Mouse (Mus musculus) forebrain, embryonic 11.5 days (tissue): ENCODE data around the gene Katnal1. TPM values are rescaled to one million over a fixed set of nuclear protein-coding genes. Genes with fewer than 3 reads are reported as not detected.

ENCODE experiments used
- ATAC-seq: fragments of 200-750 bp; cut with Nextera tagmentation; replicated peaks from 2 replicates; pipeline ENCODE4 v1.8.0; 2017; ENCODE audit warnings: moderate TSS enrichment; ENCODE audit not compliant: low FRiP score
- DNase-seq: peaks from one replicate; pipeline ENCODE4 v3.0.0-alpha.2; 2017; ENCODE audit warnings: low spot score
- H3K27ac ChIP-seq: fragments of 300-500 bp; sonication (generic); 2 replicates; pipeline ENCODE4 v1.5.1; 2014; ENCODE audit warnings: low read depth, low read length
- H3K27me3 ChIP-seq: fragments of 300-500 bp; sonication (generic); 2 replicates; pipeline ENCODE4 v1.6.1; 2014; ENCODE audit warnings: mild to moderate bottlenecking, low read length, mixed read lengths; ENCODE audit not compliant: control insufficient read depth, insufficient read depth
- H3K36me3 ChIP-seq: fragments of 300-500 bp; sonication (generic); 2 replicates; pipeline ENCODE4 v1.6.1; 2014; ENCODE audit warnings: mild to moderate bottlenecking, low read length, moderate library complexity, mixed read lengths; ENCODE audit not compliant: control insufficient read depth, insufficient read depth
- H3K4me1 ChIP-seq: fragments of 300-500 bp; sonication (generic); replicated peaks from 2 replicates; pipeline ENCODE4 v1.6.1; 2014; ENCODE audit warnings: low read length, mixed read lengths; ENCODE audit not compliant: control insufficient read depth, insufficient read depth
- H3K4me2 ChIP-seq: fragments of 300-500 bp; sonication (generic); 2 replicates; pipeline ENCODE4 v1.6.1; 2014; ENCODE audit warnings: low read depth, mild to moderate bottlenecking, low read length, moderate library complexity, mixed read lengths; ENCODE audit not compliant: severe bottlenecking
- H3K4me3 ChIP-seq: fragments of 300-500 bp; sonication (generic); 2 replicates; pipeline ENCODE4 v1.5.1; 2014; ENCODE audit warnings: low read depth, low read length
- H3K9ac ChIP-seq: fragments of 300-500 bp; sonication (generic); 2 replicates; pipeline ENCODE4 v1.6.1; 2014; ENCODE audit warnings: low read length
- H3K9me3 ChIP-seq: fragments of 300-500 bp; sonication (generic); 2 replicates; pipeline ENCODE4 v1.6.1; 2016; ENCODE audit warnings: low read length, mixed read lengths; ENCODE audit not compliant: control insufficient read depth
- WGBS: fragments of 180-500 bp; shearing (Covaris S2); extraction: QIAGEN DNeasy Blood & Tissue Kit; methylation state at CpG from one replicate; pipeline ENCODE4 v1.1.7; 2014; 5-methylcytosine and 5-hydroxymethylcytosine counted together
- polyA plus RNA-seq: library from polyadenylated mRNA; unstranded; fragments of >200 nt; fragmentation: Nextera tagmentation; extraction: Ambion mirVana; gene quantifications from 2 replicates; pipeline ENCODE4 v1.2.1, GENCODE M21; 2014

The Katnal1 gene
- polyA plus RNA-seq, 1 experiment from 2014 or later = 34.0 TPM

- no peak for DNase-seq
- no peak overlapping the region for H3K4me3 ChIP-seq
- WGBS = 36% methylated on average over 9 of the region's 9 CpGs
Measured at GRCm38 (mm10) chr5:148958355-148958754, 29.2 kb upstream of the Katnal1 start.

GRCm38 (mm10) chr5:148956898-148957535 is 27.9 kb upstream of the Katnal1 start:
- Histone ChIP-seq H3K36me3 (no peaks in the 10 kb centered on the region), H3K9me3 (no peaks in the 10 kb centered on the region), H3K4me2 (no peak overlapping the region), H3K4me1 (0 out of 2 replicates have a peak, but pooled peaks cover 5% of the 10 kb centered on the region), H3K9ac (no peak overlapping the region), H3K27me3 (no peaks in the 10 kb centered on the region), H3K27ac (no peak overlapping the region), H3K4me3 (no peak overlapping the region)
- DNase-seq = no peak
- WGBS = 65% methylated on average over 9 of the region's 9 CpGs
- ATAC-seq = no peak

More at GRCm38 (mm10) chr5:148958355-148958754, 29.2 kb upstream of the Katnal1 start:
- H3K9me3 ChIP-seq = no peaks in the 10 kb centered on the region
- no peaks in the 10 kb centered on the region for H3K27me3 ChIP-seq
- ATAC-seq = no peak
- H3K27ac ChIP-seq = no peak overlapping the region
- H3K4me2 ChIP-seq = no peak overlapping the region
- no peaks in the 10 kb centered on the region for H3K36me3 ChIP-seq
- H3K9ac ChIP-seq = no peak overlapping the region
- H3K4me1 ChIP-seq = 0 out of 2 replicates have a peak, but pooled peaks cover 5% of the 10 kb centered on the region

GRCm38 (mm10) chr5:148956091-148956490 is 27.0 kb upstream of the Katnal1 start:
- no peak for ATAC-seq

GRCm38 (mm10) chr5:148955575-148955974 is 26.5 kb upstream of the Katnal1 start:
- WGBS = 94% methylated on average over 6 of the region's 6 CpGs
- no peaks in the 10 kb centered on the region for H3K9me3 ChIP-seq
- H3K4me3 ChIP-seq = no peak overlapping the region
- 0 out of 2 replicates have a peak, but pooled peaks cover 5% of the 10 kb centered on the region for H3K4me1 ChIP-seq
- ATAC-seq (no peak), DNase-seq (no peak)
- no peak overlapping the region for H3K9ac ChIP-seq
- no peak overlapping the region for H3K27ac ChIP-seq
- H3K36me3 ChIP-seq = no peaks in the 10 kb centered on the region
- H3K4me2 ChIP-seq = no peak overlapping the region
- no peaks in the 10 kb centered on the region for H3K27me3 ChIP-seq

More at GRCm38 (mm10) chr5:148956091-148956490, 27.0 kb upstream of the Katnal1 start:
- Histone ChIP-seq H3K4me2 (no peak overlapping the region), H3K9me3 (no peaks in the 10 kb centered on the region), H3K9ac (no peak overlapping the region), H3K27me3 (no peaks in the 10 kb centered on the region), H3K4me3 (no peak overlapping the region), H3K4me1 (0 out of 2 replicates have a peak, but pooled peaks cover 5% of the 10 kb centered on the region), H3K27ac (no peak overlapping the region), H3K36me3 (no peaks in the 10 kb centered on the region)
- DNase-seq = no peak
- WGBS = 85% methylated on average over 9 of the region's 9 CpGs

GRCm38 (mm10) chr5:148954314-148955060 is 25.4 kb upstream of the Katnal1 start:
- Histone ChIP-seq H3K4me1 (0 out of 2 replicates have a peak, but pooled peaks cover 5% of the 10 kb centered on the region), H3K9me3 (no peaks in the 10 kb centered on the region), H3K36me3 (no peaks in the 10 kb centered on the region), H3K27ac (no peak overlapping the region), H3K27me3 (no peaks in the 10 kb centered on the region), H3K9ac (no peak overlapping the region), H3K4me3 (no peak overlapping the region), H3K4me2 (no peak overlapping the region)
- DNase-seq = no peak
- 86% methylated on average over 22 of the region's 22 CpGs for WGBS
- ATAC-seq = no peak

- no peak for ATAC-seq
- no peak overlapping the region for H3K27ac ChIP-seq
- H3K36me3 ChIP-seq = no peaks in the 10 kb centered on the region
- no peak overlapping the region for H3K9ac ChIP-seq
- no peak for DNase-seq
- H3K4me1 ChIP-seq = no peaks in the 10 kb centered on the region
- H3K9me3 ChIP-seq = no peaks in the 10 kb centered on the region
- no peaks in the 10 kb centered on the region for H3K27me3 ChIP-seq
- H3K4me2 ChIP-seq = no peak overlapping the region
- H3K4me3 ChIP-seq = no peak overlapping the region
- 84% methylated on average over 5 of the region's 5 CpGs for WGBS
Measured at GRCm38 (mm10) chr5:148953098-148953497, 24.0 kb upstream of the Katnal1 start.

- no peaks in the 10 kb centered on the region for H3K36me3 ChIP-seq
- no peak for ATAC-seq
- H3K4me1 ChIP-seq = no peaks in the 10 kb centered on the region
- WGBS = 44% methylated on average over 6 of the region's 6 CpGs
- H3K9ac ChIP-seq = no peak overlapping the region
- no peak overlapping the region for H3K4me3 ChIP-seq
- H3K27ac ChIP-seq = no peak overlapping the region
- H3K4me2 ChIP-seq = no peak overlapping the region
- no peaks in the 10 kb centered on the region for H3K27me3 ChIP-seq
- H3K9me3 ChIP-seq = no peaks in the 10 kb centered on the region
- DNase-seq = no peak
Measured at GRCm38 (mm10) chr5:148952419-148952818, 23.3 kb upstream of the Katnal1 start.

- Histone ChIP-seq H3K27ac (no peak overlapping the region), H3K4me3 (no peak overlapping the region), H3K9ac (no peak overlapping the region), H3K36me3 (no peaks in the 10 kb centered on the region), H3K4me2 (no peak overlapping the region), H3K4me1 (no peaks in the 10 kb centered on the region), H3K9me3 (no peaks in the 10 kb centered on the region), H3K27me3 (no peaks in the 10 kb centered on the region)
- no peak for ATAC-seq
- 93% methylated on average over 5 of the region's 5 CpGs for WGBS
- DNase-seq = no peak
Measured at GRCm38 (mm10) chr5:148951360-148951759, 22.2 kb upstream of the Katnal1 start.
